Mouse (Mus musculus) olfactory bulb, adult 2 months (tissue): ENCODE results near the gene Slc46a1.

ENCODE experiments used
- CTCF ChIP-seq: fragments of 200-500 bp; IDR thresholded peaks from 2 replicates; pipeline ENCODE4 v1.5.1; 2012; ENCODE audit warnings: low read depth, mild to moderate bottlenecking, low read length, moderate library complexity; ENCODE audit not compliant: insufficient read depth
- POLR2A ChIP-seq: fragments of 200-500 bp; IDR thresholded peaks from 2 replicates; pipeline ENCODE4 v1.6.1; 2012; ENCODE audit warnings: mild to moderate bottlenecking, low read depth, low read length, moderate library complexity; ENCODE audit not compliant: insufficient read depth

DNA sequence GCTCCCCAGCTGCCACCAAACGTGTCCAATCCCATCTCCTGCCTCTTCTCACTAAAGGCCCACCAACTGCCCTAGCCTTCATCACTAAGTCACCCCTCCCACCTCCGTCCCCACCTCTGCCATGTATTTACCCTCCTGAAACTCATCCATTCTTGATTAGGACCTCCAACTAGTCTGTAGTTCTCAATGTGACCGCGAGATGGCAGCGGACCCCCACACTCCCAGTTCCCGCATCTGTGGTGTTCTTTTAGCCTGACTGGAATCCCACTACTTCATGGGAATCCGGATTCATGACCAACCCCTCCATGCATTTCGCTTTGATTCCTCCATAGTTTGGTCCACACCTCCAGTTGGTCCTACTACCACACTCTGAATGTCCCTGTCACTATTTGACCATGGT, 22.7 kb downstream of the Slc46a1 start:
- TF ChIP-seq CTCF (no peak; the same call in 1 of the 2 replicates), POLR2A (no peak)
